Mouse (Mus musculus) forebrain, embryonic 11.5 days (tissue): ENCODE data around the gene Slc35b1. TPM values are rescaled to one million over a fixed set of nuclear protein-coding genes. Genes with fewer than 3 reads are reported as not detected.

Source experiments
- ATAC-seq: fragments of 200-750 bp; cut with Nextera tagmentation; replicated peaks from 2 replicates; pipeline ENCODE4 v1.8.0; 2017; ENCODE audit warnings: moderate TSS enrichment; ENCODE audit not compliant: low FRiP score
- DNase-seq: peaks from one replicate; pipeline ENCODE4 v3.0.0-alpha.2; 2017; ENCODE audit warnings: low spot score
- H3K27ac ChIP-seq: fragments of 300-500 bp; sonication (generic); 2 replicates; pipeline ENCODE4 v1.5.1; 2014; ENCODE audit warnings: low read depth, low read length
- H3K27me3 ChIP-seq: fragments of 300-500 bp; sonication (generic); 2 replicates; pipeline ENCODE4 v1.6.1; 2014; ENCODE audit warnings: mild to moderate bottlenecking, low read length, mixed read lengths; ENCODE audit not compliant: control insufficient read depth, insufficient read depth
- H3K36me3 ChIP-seq: fragments of 300-500 bp; sonication (generic); 2 replicates; pipeline ENCODE4 v1.6.1; 2014; ENCODE audit warnings: mild to moderate bottlenecking, low read length, moderate library complexity, mixed read lengths; ENCODE audit not compliant: control insufficient read depth, insufficient read depth
- H3K4me1 ChIP-seq: fragments of 300-500 bp; sonication (generic); replicated peaks from 2 replicates; pipeline ENCODE4 v1.6.1; 2014; ENCODE audit warnings: low read length, mixed read lengths; ENCODE audit not compliant: control insufficient read depth, insufficient read depth
- H3K4me2 ChIP-seq: fragments of 300-500 bp; sonication (generic); 2 replicates; pipeline ENCODE4 v1.6.1; 2014; ENCODE audit warnings: low read depth, mild to moderate bottlenecking, low read length, moderate library complexity, mixed read lengths; ENCODE audit not compliant: severe bottlenecking
- H3K4me3 ChIP-seq: fragments of 300-500 bp; sonication (generic); 2 replicates; pipeline ENCODE4 v1.5.1; 2014; ENCODE audit warnings: low read depth, low read length
- H3K9ac ChIP-seq: fragments of 300-500 bp; sonication (generic); 2 replicates; pipeline ENCODE4 v1.6.1; 2014; ENCODE audit warnings: low read length
- H3K9me3 ChIP-seq: fragments of 300-500 bp; sonication (generic); 2 replicates; pipeline ENCODE4 v1.6.1; 2016; ENCODE audit warnings: low read length, mixed read lengths; ENCODE audit not compliant: control insufficient read depth
- WGBS: fragments of 180-500 bp; shearing (Covaris S2); extraction: QIAGEN DNeasy Blood & Tissue Kit; methylation state at CpG from one replicate; pipeline ENCODE4 v1.1.7; 2014; 5-methylcytosine and 5-hydroxymethylcytosine counted together
- polyA plus RNA-seq: library from polyadenylated mRNA; unstranded; fragments of >200 nt; fragmentation: Nextera tagmentation; extraction: Ambion mirVana; gene quantifications from 2 replicates; pipeline ENCODE4 v1.2.1, GENCODE M21; 2014

The Slc35b1 gene
- polyA plus RNA-seq, 1 experiment from 2014 or later: 116 TPM

DNA sequence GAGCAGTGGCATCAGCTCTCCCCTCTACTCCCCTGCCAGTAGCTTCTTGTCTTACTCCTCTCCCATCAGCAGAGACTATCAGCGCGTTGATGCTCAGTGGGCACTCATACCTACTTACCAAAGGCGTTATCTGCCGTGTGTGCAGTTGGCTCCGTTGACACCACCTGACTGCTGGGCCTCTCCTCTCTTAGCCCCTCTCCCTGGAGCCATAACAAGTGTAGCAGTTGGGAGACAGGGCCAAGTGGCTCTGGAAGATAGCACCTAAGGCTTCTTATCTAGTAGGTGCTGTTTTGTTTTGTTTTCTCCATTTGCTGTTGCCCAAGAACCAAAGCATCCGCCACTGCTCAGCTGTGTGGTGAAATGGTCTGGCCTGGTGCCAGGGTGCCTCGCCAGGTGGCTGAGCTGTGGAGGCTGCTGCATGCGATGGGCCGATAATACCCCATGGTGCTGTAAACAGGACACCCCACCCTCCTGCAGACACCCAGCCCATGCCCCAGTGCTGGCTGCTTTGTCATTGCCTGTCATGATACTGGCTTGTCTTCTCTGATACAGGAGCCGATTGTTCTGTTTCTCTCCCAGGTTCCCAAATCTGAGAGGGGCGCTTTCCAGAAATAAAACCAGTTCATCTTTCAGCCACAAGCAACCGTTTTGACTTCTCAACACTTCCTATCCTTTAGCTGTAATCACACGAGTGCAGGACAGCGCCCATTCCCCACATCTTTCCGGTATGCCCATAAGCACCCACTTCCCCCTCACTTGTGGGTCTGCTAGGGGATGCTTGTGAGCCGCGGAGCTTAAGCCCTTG, 27.8 kb upstream of the Slc35b1 start:
- no peak overlapping the region for H3K27ac ChIP-seq

DNA sequence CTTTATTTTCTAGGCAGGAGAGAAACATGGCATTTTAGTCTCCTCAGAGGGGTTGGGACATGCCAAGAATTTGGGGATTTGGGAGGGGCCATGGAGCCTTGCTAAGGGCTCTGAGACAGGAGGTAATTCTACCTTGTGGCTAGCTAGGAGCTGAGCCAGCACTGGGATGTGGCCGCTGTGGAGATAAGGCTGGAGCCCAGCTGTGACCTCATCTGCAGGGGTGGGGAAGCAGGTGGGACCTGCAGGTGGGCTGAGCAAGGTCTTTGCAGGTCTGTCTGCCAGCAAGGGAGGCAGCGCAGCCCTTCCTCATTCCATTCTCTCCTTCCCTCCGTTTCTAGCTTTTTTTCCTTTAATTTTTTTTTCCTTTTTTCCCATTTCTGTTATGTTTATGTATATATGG, 26.2 kb upstream of the Slc35b1 start:
- H3K4me3 ChIP-seq: no peak overlapping the region

More for the DNA sequence above, 27.8 kb upstream of the Slc35b1 start:
- Histone ChIP-seq H3K4me1 (no peaks in the 10 kb centered on the region), H3K36me3 (no peaks in the 10 kb centered on the region), H3K4me2 (no peak overlapping the region), H3K4me3 (no peak overlapping the region), H3K9ac (no peak overlapping the region), H3K9me3 (no peaks in the 10 kb centered on the region), H3K27me3 (no peaks in the 10 kb centered on the region)
- 88% methylated on average over 17 of the region's 17 CpGs for WGBS
- ATAC-seq: 0 out of 2 replicates have a peak, but pooled peaks have one; percentile 51
- DNase-seq: peak; percentile 67

DNA sequence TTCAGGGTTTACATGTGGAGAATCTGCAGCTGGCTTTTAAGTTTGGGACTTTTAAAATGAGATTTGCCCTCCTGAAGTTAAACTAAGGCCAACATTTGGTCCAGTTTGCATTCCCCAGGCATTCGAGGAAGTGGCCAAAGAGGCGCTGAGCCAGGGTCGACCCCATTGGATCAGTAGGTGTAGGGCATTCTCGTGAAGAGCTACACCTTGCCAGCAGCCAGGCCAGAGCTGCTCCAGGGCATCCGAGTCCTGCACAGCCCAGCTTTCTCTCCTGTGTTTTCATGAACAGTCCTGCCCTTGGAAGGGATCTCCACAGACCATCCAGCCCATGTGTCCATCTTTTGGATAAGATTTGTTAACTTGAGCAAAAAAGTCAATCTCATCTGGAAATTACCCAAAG, 20.1 kb upstream of the Slc35b1 start:
- Histone ChIP-seq H3K4me1 (no peaks in the 10 kb centered on the region), H3K9ac (no peak overlapping the region), H3K27me3 (no peaks in the 10 kb centered on the region), H3K4me3 (no peak overlapping the region), H3K36me3 (no peaks in the 10 kb centered on the region), H3K27ac (no peak overlapping the region), H3K9me3 (no peaks in the 10 kb centered on the region), H3K4me2 (no peak overlapping the region)
- no peak for ATAC-seq
- 88% methylated on average over 5 of the region's 5 CpGs for WGBS
- DNase-seq: no peak

More for the DNA sequence above, 26.2 kb upstream of the Slc35b1 start:
- H3K4me2 ChIP-seq: no peak overlapping the region
- H3K27ac ChIP-seq: no peak overlapping the region
- H3K27me3 ChIP-seq: no peaks in the 10 kb centered on the region
- no peaks in the 10 kb centered on the region for H3K9me3 ChIP-seq
- H3K36me3 ChIP-seq: no peaks in the 10 kb centered on the region
- WGBS: 62% methylated on average over 3 of the region's 3 CpGs
- no peaks in the 10 kb centered on the region for H3K4me1 ChIP-seq
- ATAC-seq (no peak), DNase-seq (no peak)
- H3K9ac ChIP-seq: no peak overlapping the region

- no peaks in the 10 kb centered on the region for H3K4me1 ChIP-seq
- no peak overlapping the region for H3K4me3 ChIP-seq
- H3K27me3 ChIP-seq: no peaks in the 10 kb centered on the region
- no peaks in the 10 kb centered on the region for H3K36me3 ChIP-seq
- no peak overlapping the region for H3K27ac ChIP-seq
- no peaks in the 10 kb centered on the region for H3K9me3 ChIP-seq
- DNase-seq: no peak
- WGBS: 88% methylated on average over 10 of the region's 10 CpGs
- H3K9ac ChIP-seq: no peak overlapping the region
- no peak for ATAC-seq
- no peak overlapping the region for H3K4me2 ChIP-seq
These were observed 18.9 kb upstream of the Slc35b1 start for GRCm38 (mm10) chr11:95365596-95365995.

GRCm38 (mm10) chr11:95366280-95366897, 18.1 kb upstream of the Slc35b1 start:
- Histone ChIP-seq H3K27ac (no peak overlapping the region), H3K4me2 (no peak overlapping the region), H3K36me3 (no peaks in the 10 kb centered on the region), H3K4me1 (no peaks in the 10 kb centered on the region), H3K4me3 (no peak overlapping the region), H3K9me3 (no peaks in the 10 kb centered on the region), H3K27me3 (no peaks in the 10 kb centered on the region), H3K9ac (no peak overlapping the region)
- no peak for DNase-seq
- ATAC-seq: no peak
- WGBS: 91% methylated on average over 6 of the region's 6 CpGs

DNA sequence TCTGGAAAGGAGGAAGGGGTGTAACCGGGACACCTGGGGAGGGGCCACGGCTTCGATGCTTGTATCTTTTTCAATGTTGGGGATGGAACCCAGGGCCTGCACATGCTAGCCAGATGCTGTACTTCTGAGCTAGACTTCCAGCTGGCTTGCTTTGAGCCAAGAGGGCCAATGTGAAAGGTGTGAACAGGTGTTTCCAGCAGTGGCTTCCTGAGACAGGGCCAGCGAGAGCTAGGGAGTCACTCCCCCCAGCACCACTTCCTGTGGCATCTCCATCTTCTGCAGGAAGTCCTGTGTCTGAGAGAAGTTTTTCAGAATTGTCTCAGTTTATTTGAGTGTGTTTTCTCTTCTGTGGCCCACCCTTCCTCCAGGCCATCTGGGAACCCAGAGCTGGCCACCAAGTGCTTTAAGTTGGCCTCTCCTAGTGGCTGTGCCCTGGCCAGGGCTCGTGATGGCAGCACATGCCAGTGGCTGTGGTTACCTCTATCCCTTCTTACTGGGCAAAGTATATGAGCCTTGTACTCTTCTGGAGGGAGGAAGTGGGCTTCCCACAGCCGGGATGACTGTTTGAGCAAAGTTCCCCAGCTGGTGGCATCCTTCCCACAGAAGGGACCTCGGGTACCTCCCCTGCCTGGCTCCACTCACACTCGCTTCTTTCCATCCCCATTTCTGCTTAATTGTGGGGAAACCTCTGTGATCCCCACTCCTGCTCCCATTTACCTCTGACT, 17.3 kb upstream of the Slc35b1 start:
- H3K9ac ChIP-seq: no peak overlapping the region

DNA sequence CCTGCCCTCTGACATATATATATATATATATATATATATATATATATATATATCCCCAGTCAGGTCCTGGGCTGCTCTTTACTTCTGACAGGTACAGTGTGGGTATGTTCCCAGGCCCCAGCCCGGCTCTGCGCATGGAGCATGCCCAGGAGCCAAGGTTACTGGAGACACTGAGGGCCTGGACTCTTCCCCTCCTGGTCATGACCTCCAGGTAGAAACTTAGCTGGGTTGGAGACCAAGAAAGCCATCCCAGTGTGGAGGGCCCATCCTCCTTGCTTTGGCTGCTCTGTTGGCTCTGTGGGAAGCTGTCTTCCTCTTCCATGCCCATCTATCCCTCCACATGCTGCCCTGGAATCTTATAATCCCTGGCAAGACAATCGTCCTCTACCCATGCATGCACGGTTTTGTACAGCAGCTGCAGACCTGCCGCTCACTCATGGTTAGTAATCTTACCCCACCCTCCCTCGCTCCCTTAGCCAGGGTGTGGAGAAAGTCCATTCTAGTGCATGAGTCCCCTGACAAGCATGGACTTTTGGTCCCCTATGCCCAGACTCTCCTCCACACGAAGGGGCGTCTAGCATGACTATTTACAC, 16.2 kb upstream of the Slc35b1 start:
- no peak overlapping the region for H3K4me2 ChIP-seq
- H3K9ac ChIP-seq: no peak overlapping the region
- ATAC-seq (no peak), DNase-seq (no peak)
- 90% methylated on average over 8 of the region's 8 CpGs for WGBS
- no peaks in the 10 kb centered on the region for H3K4me1 ChIP-seq
- no peak overlapping the region for H3K27ac ChIP-seq
- H3K9me3 ChIP-seq: no peaks in the 10 kb centered on the region
- no peak overlapping the region for H3K4me3 ChIP-seq
- no peaks in the 10 kb centered on the region for H3K36me3 ChIP-seq
- H3K27me3 ChIP-seq: no peaks in the 10 kb centered on the region

More for the DNA sequence above, 17.3 kb upstream of the Slc35b1 start:
- WGBS: 88% methylated on average over 8 of the region's 8 CpGs
- Histone ChIP-seq H3K4me2 (no peak overlapping the region), H3K4me3 (no peak overlapping the region), H3K36me3 (no peaks in the 10 kb centered on the region), H3K4me1 (no peaks in the 10 kb centered on the region), H3K27ac (no peak overlapping the region), H3K27me3 (no peaks in the 10 kb centered on the region), H3K9me3 (no peaks in the 10 kb centered on the region)
- DNase-seq (no peak), ATAC-seq (no peak)

GRCm38 (mm10) chr11:95368871-95369270, 15.6 kb upstream of the Slc35b1 start:
- Histone ChIP-seq H3K9me3 (no peaks in the 10 kb centered on the region), H3K27ac (no peak overlapping the region), H3K27me3 (no peaks in the 10 kb centered on the region), H3K4me1 (no peaks in the 10 kb centered on the region), H3K9ac (no peak overlapping the region), H3K4me2 (no peak overlapping the region), H3K36me3 (no peaks in the 10 kb centered on the region), H3K4me3 (no peak overlapping the region)
- no peak for DNase-seq
- ATAC-seq: no peak
- 93% methylated on average over 4 of the region's 4 CpGs for WGBS
